Mouse (Mus musculus): ENCODE data around the gene Maml2.

Gene Maml2

DNA sequence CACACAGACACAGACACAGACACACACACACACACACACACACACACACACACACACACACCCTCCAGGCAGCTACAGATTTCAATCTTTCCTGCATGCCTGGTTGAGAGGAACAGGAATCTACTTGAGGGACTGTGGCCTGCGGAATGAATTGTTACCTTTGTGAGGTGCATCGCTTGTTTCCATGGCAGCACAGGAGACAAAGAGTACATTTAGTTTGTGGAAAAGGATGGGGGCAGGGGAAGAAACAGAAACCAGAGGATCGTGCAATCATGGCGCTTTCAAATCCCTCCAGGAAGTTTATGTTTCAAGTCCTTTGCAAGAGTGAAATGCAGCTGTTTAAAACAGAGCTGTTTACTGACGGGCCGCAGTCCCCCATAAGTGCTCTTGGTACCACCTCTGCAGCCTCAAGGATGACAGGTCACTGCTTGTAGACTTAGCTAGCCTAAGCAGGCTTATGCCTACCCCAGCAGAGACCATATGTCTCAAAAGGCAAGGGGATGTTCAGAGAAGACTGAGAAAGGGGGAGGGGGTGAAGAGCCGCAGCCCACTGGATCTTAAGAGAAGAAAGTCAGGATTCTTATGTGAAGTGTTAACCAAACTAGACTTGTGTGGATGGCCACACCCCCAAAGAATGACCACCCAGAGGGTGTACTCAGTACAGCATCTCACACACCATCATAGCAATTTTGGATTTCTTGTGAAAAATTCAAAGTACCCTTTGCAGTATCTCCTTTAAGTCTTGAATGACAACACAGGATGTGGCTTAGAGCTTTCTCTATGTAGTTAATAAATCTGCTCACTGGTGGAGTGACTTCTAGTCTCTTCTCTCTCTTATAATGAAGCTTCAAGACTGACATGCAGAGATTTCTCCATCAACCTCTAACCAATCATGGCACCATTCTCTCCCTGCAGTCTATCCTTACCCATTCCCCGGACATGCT is 315.8 kb downstream of the Maml2 start:
- DNase-seq (ENCODE audit: low read depth) = no peak

DNA sequence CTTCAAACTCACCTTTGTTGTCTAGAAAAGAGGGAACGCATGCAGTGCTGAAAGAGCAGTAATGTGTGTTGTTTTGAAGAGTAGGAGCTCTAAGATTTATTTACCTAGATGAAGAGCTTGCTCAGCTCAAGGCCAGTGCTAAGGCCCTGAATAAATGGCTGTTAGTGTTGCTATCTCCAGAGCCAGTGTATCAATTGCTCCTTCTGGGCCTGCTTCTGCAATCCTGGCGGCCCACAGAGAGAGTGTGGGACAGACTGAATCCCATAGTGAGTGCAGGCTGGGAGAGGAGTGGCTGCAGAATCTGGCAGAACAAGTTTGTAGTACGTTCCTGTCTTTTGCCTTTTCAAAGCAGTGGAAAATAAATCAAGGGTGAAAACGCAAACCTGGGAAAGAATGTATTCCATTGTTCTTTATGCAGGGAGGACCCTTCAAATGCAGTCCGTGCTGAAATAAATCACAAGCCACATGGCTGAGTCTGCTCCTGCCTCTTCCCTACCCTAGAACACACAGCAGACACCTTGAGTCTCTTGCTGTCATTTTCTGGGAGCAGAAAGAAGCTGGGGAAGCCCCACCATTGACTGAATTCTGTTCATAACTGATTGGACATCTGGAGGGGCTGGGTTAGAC is 318.7 kb downstream of the Maml2 start:
- no peak for DNase-seq (ENCODE audit: low read depth)

DNA sequence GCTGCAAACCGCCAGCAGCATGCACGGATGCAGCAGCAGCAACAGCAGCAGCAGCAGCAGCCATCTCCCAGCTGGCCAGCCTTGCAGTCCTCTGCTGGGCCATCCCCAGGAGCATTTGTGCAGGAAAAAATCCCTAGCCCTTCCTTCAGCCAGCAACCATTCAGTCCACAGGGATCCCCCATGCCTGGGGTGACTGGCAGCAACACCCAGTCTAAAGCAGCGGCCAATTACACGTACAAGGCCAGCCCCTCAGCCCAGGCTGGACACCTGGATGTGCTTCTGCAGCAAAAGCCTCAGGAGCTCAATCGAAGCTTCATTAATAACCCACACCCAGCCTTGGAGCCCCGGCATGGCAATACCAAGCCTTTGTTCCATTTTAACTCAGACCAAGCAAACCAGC is 323.0 kb downstream of the Maml2 start:
- no peak for DNase-seq (ENCODE audit: low read depth)

DNA sequence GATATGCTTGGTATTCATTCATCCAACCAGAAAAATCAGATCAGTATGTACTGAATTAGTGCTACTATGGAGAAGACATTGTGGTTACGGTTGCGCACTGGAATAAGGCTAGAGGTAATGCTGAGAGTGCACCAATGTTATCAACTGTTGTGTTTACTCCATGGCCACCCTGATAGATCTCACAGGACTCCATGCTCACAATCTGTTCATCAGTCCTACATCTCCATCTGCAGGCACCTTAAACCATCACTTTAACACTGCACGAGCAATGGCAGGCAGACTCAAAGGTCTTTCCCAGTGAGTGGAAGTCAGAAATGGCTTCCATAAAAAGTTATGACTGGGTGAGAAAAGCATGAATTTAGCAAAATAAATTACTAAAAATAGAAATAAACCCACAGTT is 324.2 kb downstream of the Maml2 start:
- no peak for DNase-seq (ENCODE audit: low read depth)

DNA sequence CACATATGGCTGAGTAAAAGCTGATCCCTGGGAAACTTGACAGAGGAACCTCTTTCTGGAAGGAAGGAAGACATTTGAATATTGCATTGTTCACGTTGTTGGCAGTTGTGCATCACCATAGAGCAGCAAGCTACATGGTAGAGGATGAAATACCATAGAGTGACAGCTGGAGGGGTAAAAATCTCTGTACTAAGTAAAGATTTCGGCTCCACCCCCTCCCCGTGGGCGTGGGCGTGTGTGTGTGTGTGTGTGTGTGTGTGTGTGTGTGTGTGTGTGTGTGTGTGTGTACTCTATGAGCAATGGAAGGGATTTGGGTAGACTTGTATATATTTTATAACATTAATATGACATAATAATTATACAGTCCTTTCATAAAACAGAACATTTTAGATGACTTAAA is 324.7 kb downstream of the Maml2 start:
- DNase-seq (ENCODE audit: low read depth) = no peak

DNA sequence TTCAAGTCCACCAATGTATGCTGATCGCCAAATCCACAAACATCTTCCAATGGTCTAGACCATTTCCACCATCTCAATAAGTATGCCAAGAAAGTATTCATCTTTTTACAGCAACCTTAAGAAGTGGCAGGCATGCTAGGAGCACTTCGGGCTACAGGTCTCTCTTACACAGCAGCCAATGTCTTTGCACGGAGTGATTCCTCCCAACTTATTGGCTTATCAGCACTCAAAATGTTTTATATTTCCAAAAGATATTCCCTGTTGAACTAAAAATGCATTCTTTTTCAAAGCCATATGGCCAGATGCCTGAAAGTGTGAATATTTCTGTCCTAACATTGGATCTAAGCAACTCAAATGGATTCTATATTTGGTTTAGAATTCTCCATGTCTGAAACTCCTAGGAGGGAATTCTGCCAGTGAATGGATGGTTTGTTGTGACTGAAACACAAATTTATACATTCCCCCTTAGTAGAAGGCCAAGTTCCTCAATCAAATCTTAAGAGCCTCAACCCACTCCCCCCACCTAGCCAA is 326.2 kb downstream of the Maml2 start:
- DNase-seq (ENCODE audit: low read depth) = no peak

DNA sequence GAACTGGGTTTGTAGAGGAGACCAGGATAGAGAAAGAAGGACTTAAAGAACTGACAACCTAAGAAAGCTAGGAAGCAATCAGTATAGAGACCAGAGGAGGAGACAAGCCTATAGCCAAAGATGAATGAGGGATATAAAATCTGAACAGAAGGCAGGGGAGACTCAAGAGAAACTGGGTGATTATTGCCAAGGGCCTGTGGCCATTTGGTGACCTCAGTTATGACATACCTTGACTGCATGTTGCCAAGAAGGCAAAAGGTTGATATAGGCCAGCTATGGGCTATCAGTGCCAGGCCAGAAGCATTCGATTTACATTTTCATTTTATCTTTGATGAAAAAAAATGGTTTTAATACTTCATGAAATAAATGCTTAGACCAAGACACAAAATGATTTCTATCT is 327.0 kb downstream of the Maml2 start:
- no peak for DNase-seq (ENCODE audit: low read depth)

DNA sequence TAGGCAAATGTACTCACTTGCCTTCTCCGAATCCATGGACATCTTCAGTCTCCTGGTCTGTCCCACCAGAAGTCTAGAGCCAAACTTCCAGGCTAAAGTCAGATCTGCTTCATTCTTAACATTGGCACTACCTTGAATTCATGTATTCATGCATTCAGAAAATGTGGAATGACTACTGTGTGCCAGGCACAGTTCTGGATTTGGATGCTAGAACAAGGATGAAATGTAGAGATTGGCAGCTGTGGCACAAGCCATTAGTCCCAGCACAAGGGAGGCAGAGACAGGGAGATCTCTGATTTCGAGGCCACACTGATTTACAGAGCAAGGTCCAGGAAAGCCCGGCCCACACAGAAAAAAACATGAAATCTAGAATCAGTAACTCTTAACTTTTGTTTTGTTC is 327.5 kb downstream of the Maml2 start:
- no peak for DNase-seq (ENCODE audit: low read depth)

DNA sequence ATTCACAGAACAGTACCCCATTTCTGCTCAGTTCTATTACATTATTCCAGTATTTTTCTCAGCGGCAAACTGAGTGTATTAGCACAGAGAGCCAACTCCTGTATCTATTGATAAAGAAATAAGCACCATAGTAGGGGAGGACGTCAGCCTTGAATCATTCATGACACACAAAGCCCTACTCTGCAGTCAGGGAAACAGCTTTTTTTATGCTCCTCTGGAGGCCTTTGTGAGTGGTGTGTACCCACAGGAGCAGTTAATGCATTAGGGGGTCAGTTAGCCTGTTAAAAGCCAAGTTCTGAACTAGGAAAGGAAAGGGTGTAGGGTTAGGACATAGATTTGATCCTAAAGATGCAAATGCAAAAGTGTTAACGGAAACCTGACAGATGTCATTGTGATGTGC is 328.7 kb downstream of the Maml2 start:
- DNase-seq (ENCODE audit: low read depth) = no peak

DNA sequence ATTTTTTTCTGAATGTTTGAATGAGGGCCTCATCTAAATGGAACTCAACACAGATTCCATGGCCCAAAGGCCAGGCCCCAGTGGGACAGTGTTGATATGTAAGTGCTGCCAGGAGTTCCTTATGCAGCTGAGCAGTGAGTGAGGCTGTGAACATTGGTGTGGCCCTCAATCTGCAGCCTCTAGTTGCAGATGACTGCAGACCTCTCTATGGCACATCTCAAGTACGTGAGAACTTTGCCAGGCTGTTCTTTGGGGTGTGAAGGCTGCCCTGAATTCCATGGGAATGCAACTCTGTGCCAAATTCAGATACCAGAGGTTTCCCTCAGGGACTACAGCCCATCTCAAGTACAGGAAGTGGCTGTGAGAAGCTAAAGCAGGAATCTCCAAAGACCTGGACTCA is 335.6 kb downstream of the Maml2 start:
- no peak for DNase-seq (ENCODE audit: low read depth)

DNA sequence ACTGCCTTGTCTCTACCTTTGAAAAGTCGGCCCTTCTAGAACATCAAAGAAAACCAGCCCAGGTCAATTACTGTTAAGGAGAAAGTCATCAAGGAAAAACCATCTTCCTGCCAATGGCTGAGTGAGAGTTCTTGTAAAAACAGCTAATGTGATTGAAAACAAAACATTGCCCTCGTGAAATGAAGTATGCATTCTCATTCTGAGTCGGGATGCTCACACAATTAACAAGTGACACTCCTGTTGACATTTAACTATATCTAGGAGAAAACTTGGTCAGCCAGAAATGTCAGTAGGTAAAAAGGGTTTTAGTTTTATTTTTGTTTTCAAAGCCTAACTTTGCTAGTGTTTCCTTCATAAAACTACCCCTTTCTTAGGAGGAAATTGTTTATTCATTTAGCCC is 341.9 kb downstream of the Maml2 start:
- no peak for DNase-seq (ENCODE audit: low read depth)

DNA sequence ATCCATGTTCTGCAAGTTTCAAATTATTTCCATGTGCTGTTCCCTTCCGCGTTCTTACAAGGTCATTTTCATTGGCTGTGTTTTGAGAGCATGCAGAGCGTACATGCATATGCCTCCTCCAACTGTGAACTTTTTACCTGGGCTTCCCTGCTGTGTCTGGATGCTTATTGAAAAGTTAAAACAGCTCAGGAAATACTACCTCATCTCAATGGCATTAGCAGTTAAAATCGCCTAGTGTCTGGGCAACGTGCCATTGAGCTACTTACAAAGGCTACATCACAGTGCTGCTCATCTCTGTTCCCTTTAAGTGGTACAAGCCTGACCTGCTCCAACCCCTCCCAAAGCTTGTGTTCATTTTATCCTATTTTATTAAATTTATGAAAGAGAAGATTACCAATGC is 347.4 kb downstream of the Maml2 start:
- no peak for DNase-seq (ENCODE audit: low read depth)

DNA sequence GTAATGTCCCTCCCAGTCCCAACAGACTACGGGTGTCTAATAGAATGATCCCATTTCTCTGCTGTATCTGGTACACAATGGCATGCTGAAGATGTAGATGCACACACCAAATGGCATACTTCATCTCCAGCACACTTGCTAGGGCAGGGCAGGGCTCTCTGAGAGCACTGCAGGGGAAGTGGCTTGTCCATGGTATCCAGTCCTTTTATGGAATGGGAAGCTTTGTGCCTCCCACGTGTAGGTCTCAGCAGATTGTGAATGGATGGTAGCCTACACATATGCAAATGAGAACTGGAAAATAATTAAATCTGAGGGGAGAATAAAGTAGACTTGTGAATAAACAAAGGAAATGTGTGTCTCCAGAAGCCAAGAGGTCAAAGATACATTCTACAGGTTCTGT is 353.3 kb downstream of the Maml2 start:
- no peak for DNase-seq (ENCODE audit: low read depth)

DNA sequence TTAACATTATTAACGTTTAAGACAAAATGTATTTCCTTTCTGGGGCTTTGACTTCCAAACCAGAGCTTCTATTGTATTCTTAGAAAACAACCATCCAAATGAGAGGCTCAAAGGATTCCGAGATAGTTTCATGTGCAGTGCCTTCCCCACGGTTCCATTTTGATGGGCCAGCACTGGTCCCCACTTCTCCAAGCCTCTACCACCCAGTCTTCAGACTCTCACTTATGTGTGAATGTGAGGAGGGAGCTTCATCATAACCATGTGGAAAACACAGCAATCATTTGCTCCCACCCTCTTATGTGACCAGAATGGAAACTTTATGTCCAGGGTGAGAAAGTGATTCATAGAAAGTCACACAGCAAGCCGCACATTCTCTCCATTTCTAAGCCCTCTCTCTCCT is 354.1 kb downstream of the Maml2 start:
- no peak for DNase-seq (ENCODE audit: low read depth)

DNA sequence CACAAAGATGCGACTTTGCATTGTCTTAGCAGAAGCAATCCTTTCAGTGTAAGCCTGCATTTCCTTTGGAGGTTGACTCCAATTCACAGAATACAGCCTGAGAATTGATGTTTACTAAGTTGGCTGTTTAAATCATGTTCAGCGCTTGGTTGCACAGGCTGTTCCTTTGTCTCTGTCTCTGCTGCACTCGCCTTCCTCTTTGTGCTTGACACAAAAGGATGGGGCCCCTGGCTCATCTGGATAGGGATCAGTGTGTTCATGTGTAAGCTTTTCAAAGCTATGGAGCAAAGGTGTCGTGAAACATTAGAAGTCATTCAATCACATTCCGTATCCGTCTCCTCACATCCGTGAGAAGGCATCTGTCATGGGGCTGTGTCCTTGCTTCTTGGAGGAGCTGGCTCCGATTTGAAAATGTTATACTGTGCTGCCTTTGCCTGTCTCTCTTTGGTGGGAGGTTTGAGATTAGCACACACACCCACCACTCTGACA is 354.7 kb downstream of the Maml2 start:
- DNase-seq (ENCODE audit: low read depth) = no peak

DNA sequence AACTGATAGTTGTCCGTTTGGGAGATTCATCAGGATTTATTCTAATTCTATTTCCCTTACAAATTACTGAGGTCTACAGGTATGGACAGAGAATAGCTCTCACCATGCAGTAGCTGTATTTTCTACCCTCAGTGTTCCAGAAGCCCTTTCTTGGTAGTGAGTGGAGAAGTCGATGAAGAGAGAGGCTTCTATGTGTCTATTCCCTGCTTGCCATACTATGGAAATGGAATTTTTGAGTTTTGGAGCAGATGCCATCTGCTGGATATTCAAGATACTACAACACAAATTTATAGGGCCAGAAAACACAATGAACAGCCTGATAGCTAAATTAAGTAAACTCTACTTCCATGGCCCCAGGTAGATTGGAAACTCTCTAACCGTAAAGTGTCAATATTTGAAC is 355.2 kb downstream of the Maml2 start:
- peak; percentile 14 for DNase-seq (ENCODE audit: low read depth)

DNA sequence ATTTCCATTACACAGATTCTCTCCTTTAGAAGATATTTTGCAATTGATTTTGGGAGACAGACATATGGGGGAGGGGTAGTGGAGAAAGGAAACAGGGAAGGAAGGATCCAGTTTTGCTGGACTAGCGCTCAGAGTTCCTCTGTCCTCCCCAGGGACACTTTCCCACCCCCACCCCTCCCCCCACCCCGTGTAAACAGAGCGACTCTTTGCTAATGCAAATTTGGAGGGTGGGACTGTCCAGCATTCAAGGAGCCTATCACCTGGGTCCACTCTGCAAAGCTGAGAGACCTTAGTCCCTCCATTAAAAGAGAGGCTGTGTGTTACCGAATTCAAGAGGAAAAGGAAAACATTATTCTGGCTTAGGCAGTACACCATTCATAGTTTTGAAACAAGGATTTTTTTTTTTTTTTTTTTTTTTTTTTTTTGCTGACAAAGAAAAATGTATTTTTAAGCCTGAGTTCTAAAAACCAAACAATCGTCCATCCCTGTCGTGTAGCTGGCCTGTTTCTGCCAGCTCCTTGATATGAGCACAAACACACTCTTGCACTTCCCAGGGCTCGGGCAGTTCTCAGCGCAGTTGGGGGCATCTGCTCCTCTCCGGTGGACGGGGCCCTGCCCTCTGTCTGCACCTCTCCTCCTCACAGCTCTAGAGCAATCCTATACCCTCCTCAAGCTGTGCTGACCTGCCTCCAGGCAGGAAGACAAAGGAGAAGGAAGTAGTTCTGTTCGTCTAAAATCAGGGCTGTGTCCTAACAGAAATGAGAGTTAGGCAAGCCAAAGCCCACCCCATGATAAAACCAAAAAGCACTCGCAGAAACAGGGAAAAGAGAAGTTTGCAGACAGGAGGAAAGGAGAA is 364.2 kb downstream of the Maml2 start:
- no peak for DNase-seq (ENCODE audit: low read depth)

DNA sequence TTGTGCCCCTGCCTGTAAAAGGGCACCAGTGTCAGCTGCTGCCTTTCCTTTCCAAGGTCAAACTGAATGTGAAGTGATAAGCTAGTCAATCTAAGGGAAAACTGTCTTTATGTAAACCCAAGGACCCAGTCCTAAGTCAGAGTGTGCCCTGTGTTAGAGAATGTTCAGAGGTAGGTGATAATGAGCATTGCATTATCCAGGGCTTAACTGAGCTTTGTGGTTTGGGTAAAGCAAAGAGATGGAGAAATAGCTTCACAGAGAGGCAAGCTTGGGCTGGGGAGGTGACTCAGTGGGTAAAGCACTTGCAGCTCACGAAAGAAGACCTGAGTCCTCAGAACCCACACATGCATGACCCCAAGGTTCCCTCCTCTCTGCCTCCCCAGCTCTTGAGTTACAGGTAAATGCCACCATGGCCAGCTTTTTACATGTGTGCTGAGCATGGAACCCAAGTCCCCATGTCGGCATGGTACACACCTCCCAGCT is 367.8 kb downstream of the Maml2 start:
- DNase-seq (ENCODE audit: low read depth) = no peak

DNA sequence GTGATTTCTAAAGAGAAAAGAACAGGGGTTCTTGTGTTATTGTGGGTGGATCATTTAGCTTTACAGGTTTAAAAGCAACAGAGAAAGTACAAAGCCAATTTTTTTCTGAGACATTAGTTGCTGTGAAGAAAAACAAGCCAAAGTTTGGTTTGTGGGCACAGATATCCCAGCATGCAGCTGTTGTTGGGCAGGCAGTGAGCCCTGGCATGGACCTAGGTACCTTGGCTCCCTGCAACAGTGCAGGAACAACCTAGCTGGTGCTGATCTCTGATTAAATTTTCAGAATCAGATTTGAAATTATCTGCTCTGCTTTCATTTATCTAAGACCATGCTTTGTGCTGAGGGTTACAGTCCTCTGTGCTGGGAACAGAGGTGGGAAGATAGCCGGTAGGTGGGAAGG is 370.2 kb downstream of the Maml2 start:
- DNase-seq (ENCODE audit: low read depth) = no peak

DNA sequence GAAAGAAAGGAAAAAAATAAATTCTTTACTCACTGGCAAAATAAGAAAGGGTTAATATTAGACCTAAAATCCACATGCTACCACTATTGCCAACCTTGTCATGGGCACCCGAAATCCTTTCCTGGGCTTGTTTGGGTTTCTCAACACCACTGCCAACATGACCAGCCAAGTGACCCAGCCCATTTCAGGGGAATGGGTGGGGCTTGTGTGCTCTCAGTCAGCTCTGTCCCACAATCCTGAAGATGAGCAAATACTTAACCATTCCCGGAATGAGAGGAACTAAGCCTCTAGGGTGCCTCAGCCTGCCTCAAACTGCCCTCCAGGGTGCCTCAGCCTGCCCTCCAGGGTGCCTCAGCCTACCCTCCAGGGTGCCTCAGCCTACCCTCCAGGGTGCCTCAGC is 371.0 kb downstream of the Maml2 start:
- DNase-seq (ENCODE audit: low read depth) = no peak

DNA sequence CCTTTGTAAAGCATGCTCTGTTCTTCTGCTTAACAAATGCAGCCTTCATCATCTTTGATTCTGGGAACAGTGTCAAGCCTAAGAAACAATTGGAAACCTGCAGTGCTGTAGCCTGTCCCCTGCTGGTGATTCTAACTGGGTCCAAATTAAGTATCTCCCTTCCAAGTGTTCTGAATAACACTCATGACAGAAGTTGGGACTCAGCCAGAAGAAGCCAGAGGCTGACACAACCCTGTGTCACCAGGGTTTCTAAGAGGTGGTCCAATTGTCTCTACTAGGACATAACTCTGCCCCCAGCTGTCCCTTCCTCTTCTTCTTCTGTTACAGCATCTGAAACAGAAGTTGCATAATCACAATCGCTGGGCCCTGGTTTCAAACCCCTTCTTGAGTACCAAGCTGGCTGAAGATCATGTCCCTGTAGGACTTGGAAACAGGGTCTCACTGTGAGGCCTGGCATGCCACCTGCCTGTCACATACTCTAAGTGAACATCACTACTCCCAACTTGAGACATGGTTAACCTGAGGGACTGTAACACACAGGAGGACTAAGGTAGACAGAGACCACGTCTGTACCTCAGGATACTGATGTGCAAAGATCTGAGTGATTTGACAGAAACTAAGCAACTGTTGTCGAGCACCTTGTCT is 373.5 kb downstream of the Maml2 start:
- DNase-seq (ENCODE audit: low read depth) = no peak

DNA sequence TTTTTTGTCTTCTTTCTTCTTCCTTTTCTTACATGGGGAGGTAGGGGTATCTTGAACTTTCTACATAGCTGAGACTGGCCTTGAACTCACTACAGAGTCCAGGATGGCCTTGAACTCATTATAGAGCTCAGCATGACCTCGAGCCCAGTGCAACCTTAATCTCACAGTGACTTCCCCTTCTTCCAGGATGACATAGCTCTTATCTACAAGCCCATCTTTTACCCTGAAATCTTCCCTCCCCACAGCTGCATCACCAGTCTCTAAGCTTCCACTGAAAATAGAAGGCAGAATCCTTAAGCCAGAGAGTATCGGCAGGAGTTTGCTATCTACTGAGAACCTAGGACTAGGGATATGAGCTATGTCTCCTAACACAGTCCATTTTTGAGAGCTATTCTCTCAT is 375.5 kb downstream of the Maml2 start:
- no peak for DNase-seq (ENCODE audit: low read depth)

Data from c-Kit-positive CD71-negative TER-119-negative erythroid progenitor cells, embryonic 14.5 days (primary cell).